Mouse (Mus musculus): ENCODE measurements around the gene Rptn.
"Not testable (repeated sequence)": the region's sequence is repeated elsewhere in the genome, so short reads cannot be mapped to it uniquely, and the experiment has no call there.

The Rptn gene

GRCm38 (mm10) chr3:93393366-93393765, at the start of gene Rptn:
Gene Rptn, plus strand, starts transcription at chr3:93393699.
- no peak for DNase-seq (ENCODE audit: low spot score)

GRCm38 (mm10) chr3:93346896-93347295, 46.6 kb upstream of the Rptn start:
- no peak for DNase-seq (ENCODE audit: low spot score)

GRCm38 (mm10) chr3:93360045-93360444, 33.5 kb upstream of the Rptn start:
- DNase-seq (ENCODE audit: low spot score), result peak; percentile 29

- DNase-seq (ENCODE audit: low spot score), result peak; percentile 37
Measured at GRCm38 (mm10) chr3:93361933-93362574, 31.4 kb upstream of the Rptn start.

GRCm38 (mm10) chr3:93366966-93367575, 26.4 kb upstream of the Rptn start:
- peak; percentile 65 for DNase-seq (ENCODE audit: low spot score)

- peak; percentile 66 for DNase-seq (ENCODE audit: low spot score)
Measured at GRCm38 (mm10) chr3:93368171-93368570, 25.3 kb upstream of the Rptn start.

- DNase-seq (ENCODE audit: low spot score), result no peak
Measured at GRCm38 (mm10) chr3:93373416-93373815, 20.1 kb upstream of the Rptn start.

- DNase-seq (ENCODE audit: low spot score), result no peak
Measured at GRCm38 (mm10) chr3:93375196-93375595, 18.3 kb upstream of the Rptn start.

- no peak for DNase-seq (ENCODE audit: low spot score)
Measured at GRCm38 (mm10) chr3:93375601-93376000, 17.9 kb upstream of the Rptn start.

- DNase-seq (ENCODE audit: low spot score), result no peak
Measured at GRCm38 (mm10) chr3:93378146-93378545, 15.4 kb upstream of the Rptn start.

- no peak for DNase-seq (ENCODE audit: low spot score)
Measured at GRCm38 (mm10) chr3:93403936-93404335, 10.4 kb downstream of the Rptn start.

GRCm38 (mm10) chr3:93406992-93407391, 13.5 kb downstream of the Rptn start:
- DNase-seq (ENCODE audit: low spot score), result peak; percentile 25

GRCm38 (mm10) chr3:93411905-93412304, 18.4 kb downstream of the Rptn start:
- DNase-seq (ENCODE audit: low spot score), result no peak

- DNase-seq (ENCODE audit: low spot score), result no peak
Measured at GRCm38 (mm10) chr3:93431673-93432072, 38.2 kb downstream of the Rptn start.

- no peak for DNase-seq (ENCODE audit: low spot score)
Measured at GRCm38 (mm10) chr3:93442030-93442429, 48.5 kb downstream of the Rptn start, which contains the start of gene Tchh. Gene Tchh, plus strand, starts transcription at chr3:93442330.

- peak; percentile 62 for DNase-seq (ENCODE audit: low spot score)
Measured at GRCm38 (mm10) chr3:93443501-93444101, 50.1 kb downstream of the Rptn start.

GRCm38 (mm10) chr3:93444343-93445164, 51.1 kb downstream of the Rptn start:
- DNase-seq (ENCODE audit: low spot score), result peak; percentile 85

- DNase-seq (ENCODE audit: low spot score), result peak; percentile 56
Measured at GRCm38 (mm10) chr3:93445165-93445705, 51.7 kb downstream of the Rptn start.

- peak; percentile 52 for DNase-seq (ENCODE audit: low spot score)
Measured at GRCm38 (mm10) chr3:93446128-93446755, 52.7 kb downstream of the Rptn start.

- not testable (repeated sequence) for DNase-seq (ENCODE audit: low spot score)
Measured at GRCm38 (mm10) chr3:93446756-93447137, 53.2 kb downstream of the Rptn start.

- peak; percentile 84 for DNase-seq (ENCODE audit: low spot score)
Measured at GRCm38 (mm10) chr3:93447138-93447841, 53.8 kb downstream of the Rptn start.
